Mouse (Mus musculus): Measurements from ENCODE around the gene Dab2ip. TPM values are rescaled to one million over a fixed set of nuclear protein-coding genes. Genes with fewer than 3 reads are reported as not detected.

Dab2ip gene
- polyA plus RNA-seq, 1 experiment from 2014 or later: 41.3 TPM

DNA sequence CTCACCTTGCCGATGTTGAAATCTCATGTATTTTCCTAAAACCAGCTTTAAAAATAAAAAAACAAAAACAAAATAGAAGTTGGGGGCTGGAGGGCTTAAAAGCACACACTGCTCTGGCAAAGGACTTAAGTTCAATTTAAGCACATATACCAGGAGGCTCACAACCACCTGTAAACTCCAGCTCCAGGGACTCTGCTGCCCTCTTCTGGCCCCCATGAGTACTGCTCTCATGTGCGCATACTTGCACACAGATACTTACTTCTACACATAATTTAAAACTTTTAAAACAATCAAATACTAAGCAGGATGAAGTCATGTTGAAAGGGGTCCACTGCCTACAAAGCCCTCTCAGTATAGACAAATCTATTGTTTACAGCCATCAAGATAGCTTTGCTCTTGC, 176.9 kb downstream of the Dab2ip start:
- no peak overlapping the region for H3K9ac ChIP-seq (ENCODE audit: low read depth, low read length)
- no peak overlapping the region for H3K27ac ChIP-seq (ENCODE audit: low read depth, low read length)
- no peaks in the 10 kb centered on the region for H3K36me3 ChIP-seq (ENCODE audit: control insufficient read depth, insufficient read depth)
- ATAC-seq: no peak
- no peak overlapping the region for H3K4me2 ChIP-seq (replicated peaks; ENCODE audit: low read depth)
- WGBS: 97% methylated on average over 2 of the region's 2 CpGs
- no peaks in the 10 kb centered on the region for H3K27me3 ChIP-seq (replicated peaks; ENCODE audit: control insufficient read depth, insufficient read depth, low read length)
- H3K9me3 ChIP-seq (ENCODE audit: control insufficient read depth): no peaks in the 10 kb centered on the region
- no peaks in the 10 kb centered on the region for H3K4me1 ChIP-seq (replicated peaks; ENCODE audit: control insufficient read depth, insufficient read depth, low read length)
- TF ChIP-seq CTCF (IDR thresholded peaks at IDR 0.05; ENCODE audit: low read depth): peak; percentile 66
- no peak overlapping the region for H3K4me3 ChIP-seq (ENCODE audit: low read depth, low read length)

GRCm38 (mm10) chr2:35736061-35736460, 178.0 kb downstream of the Dab2ip start:
- H3K4me2 ChIP-seq (replicated peaks; ENCODE audit: low read depth): no peak overlapping the region
- WGBS: 63% methylated on average over 2 of the region's 2 CpGs
- no peak overlapping the region for H3K4me3 ChIP-seq (ENCODE audit: low read depth, low read length)
- H3K4me1 ChIP-seq (replicated peaks; ENCODE audit: control insufficient read depth, insufficient read depth, low read length): no peaks in the 10 kb centered on the region
- ATAC-seq: no peak
- H3K9me3 ChIP-seq (ENCODE audit: control insufficient read depth): no peaks in the 10 kb centered on the region
- no peak for TF ChIP-seq CTCF (IDR thresholded peaks at IDR 0.05; ENCODE audit: low read depth)
- no peak overlapping the region for H3K9ac ChIP-seq (ENCODE audit: low read depth, low read length)
- H3K27me3 ChIP-seq (replicated peaks; ENCODE audit: control insufficient read depth, insufficient read depth, low read length): no peaks in the 10 kb centered on the region
- no peaks in the 10 kb centered on the region for H3K36me3 ChIP-seq (ENCODE audit: control insufficient read depth, insufficient read depth)
- no peak overlapping the region for H3K27ac ChIP-seq (ENCODE audit: low read depth, low read length)

GRCm38 (mm10) chr2:35737467-35738027, 179.5 kb downstream of the Dab2ip start:
- 75% methylated on average over 7 of the region's 7 CpGs for WGBS
- no peak overlapping the region for H3K9ac ChIP-seq (ENCODE audit: low read depth, low read length)
- H3K9me3 ChIP-seq (ENCODE audit: control insufficient read depth): no peaks in the 10 kb centered on the region
- no peaks in the 10 kb centered on the region for H3K4me1 ChIP-seq (replicated peaks; ENCODE audit: control insufficient read depth, insufficient read depth, low read length)
- H3K36me3 ChIP-seq (ENCODE audit: control insufficient read depth, insufficient read depth): no peaks in the 10 kb centered on the region
- no peak overlapping the region for H3K27ac ChIP-seq (ENCODE audit: low read depth, low read length)
- no peak for TF ChIP-seq CTCF (IDR thresholded peaks at IDR 0.05; ENCODE audit: low read depth)
- H3K27me3 ChIP-seq (replicated peaks; ENCODE audit: control insufficient read depth, insufficient read depth, low read length): no peaks in the 10 kb centered on the region
- no peak for ATAC-seq
- no peak overlapping the region for H3K4me3 ChIP-seq (ENCODE audit: low read depth, low read length)
- no peak overlapping the region for H3K4me2 ChIP-seq (replicated peaks; ENCODE audit: low read depth)

DNA sequence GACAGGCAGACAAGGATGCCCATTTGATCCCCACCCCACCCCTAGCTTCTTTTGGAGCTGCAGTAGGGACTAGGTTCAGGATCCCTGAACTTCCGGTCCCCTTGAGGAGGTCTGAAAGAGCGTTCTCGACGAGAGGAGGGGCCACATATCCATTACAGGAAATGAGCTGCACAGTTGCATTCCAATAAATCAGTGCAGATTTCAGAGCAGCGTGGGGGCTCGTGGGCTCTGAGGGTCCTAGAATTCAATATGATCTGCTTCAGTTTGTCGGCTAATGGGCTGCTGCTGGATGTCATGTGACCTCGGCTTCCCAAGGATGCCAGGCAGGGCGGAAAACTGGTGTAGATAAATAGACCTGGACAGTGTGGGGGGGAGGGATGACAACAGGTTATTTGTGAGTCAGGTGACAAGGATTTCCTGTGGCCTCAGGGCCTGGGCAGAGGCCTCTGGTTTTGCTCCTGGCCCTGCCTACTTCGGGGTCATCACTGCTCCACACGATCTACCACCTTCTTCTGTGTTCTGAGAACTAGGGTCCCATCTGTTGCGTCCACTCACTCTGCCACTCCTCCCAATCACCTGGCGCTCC, 181.7 kb downstream of the Dab2ip start:
- 58% methylated on average over 13 of the region's 13 CpGs for WGBS
- Histone ChIP-seq H3K9me3 (ENCODE audit: control insufficient read depth) (no peaks in the 10 kb centered on the region), H3K27me3 (replicated peaks; ENCODE audit: control insufficient read depth, insufficient read depth, low read length) (no peaks in the 10 kb centered on the region), H3K9ac (ENCODE audit: low read depth, low read length) (no peak overlapping the region), H3K27ac (ENCODE audit: low read depth, low read length) (no peak overlapping the region), H3K4me2 (replicated peaks; ENCODE audit: low read depth) (no peak overlapping the region), H3K4me1 (replicated peaks; ENCODE audit: control insufficient read depth, insufficient read depth, low read length) (no peaks in the 10 kb centered on the region), H3K36me3 (ENCODE audit: control insufficient read depth, insufficient read depth) (no peaks in the 10 kb centered on the region), H3K4me3 (ENCODE audit: low read depth, low read length) (no peak overlapping the region)
- ATAC-seq: no peak
- no peak for TF ChIP-seq CTCF (IDR thresholded peaks at IDR 0.05; ENCODE audit: low read depth)

DNA sequence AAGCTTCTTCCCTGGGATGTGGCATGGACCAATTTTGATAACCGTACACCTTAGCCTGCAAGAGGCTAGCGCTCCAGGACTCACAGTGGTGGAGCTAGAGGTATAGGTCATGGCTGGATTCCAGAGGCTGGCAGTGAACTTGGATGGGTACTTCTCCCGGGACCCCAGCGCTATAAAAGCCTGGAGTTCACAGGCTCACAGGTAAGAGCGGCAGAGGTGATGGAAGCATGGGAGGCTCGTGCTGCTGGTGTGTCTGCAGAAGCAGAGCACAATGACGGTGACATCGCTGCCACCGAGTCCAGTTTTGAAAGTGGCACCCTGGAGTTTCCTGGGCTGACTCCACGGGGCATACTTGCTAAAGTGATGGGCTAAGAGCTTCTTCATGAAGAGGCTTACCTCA, 187.8 kb downstream of the Dab2ip start:
- Histone ChIP-seq H3K27me3 (replicated peaks; ENCODE audit: control insufficient read depth, insufficient read depth, low read length) (no peaks in the 10 kb centered on the region), H3K27ac (ENCODE audit: low read depth, low read length) (no peak overlapping the region), H3K9ac (ENCODE audit: low read depth, low read length) (no peak overlapping the region), H3K4me1 (replicated peaks; ENCODE audit: control insufficient read depth, insufficient read depth, low read length) (no peaks in the 10 kb centered on the region), H3K9me3 (ENCODE audit: control insufficient read depth) (no peaks in the 10 kb centered on the region), H3K4me2 (replicated peaks; ENCODE audit: low read depth) (no peak overlapping the region), H3K36me3 (ENCODE audit: control insufficient read depth, insufficient read depth) (no peaks in the 10 kb centered on the region), H3K4me3 (ENCODE audit: low read depth, low read length) (no peak overlapping the region)
- no peak for ATAC-seq
- WGBS: 93% methylated on average over 10 of the region's 10 CpGs
- no peak for TF ChIP-seq CTCF (IDR thresholded peaks at IDR 0.05; ENCODE audit: low read depth)

GRCm38 (mm10) chr2:35746638-35747037, 188.6 kb downstream of the Dab2ip start:
- Histone ChIP-seq H3K27ac (ENCODE audit: low read depth, low read length) (no peak overlapping the region), H3K9ac (ENCODE audit: low read depth, low read length) (no peak overlapping the region), H3K4me1 (replicated peaks; ENCODE audit: control insufficient read depth, insufficient read depth, low read length) (no peaks in the 10 kb centered on the region), H3K27me3 (replicated peaks; ENCODE audit: control insufficient read depth, insufficient read depth, low read length) (no peaks in the 10 kb centered on the region), H3K4me3 (ENCODE audit: low read depth, low read length) (no peak overlapping the region), H3K4me2 (replicated peaks; ENCODE audit: low read depth) (no peak overlapping the region), H3K9me3 (ENCODE audit: control insufficient read depth) (no peaks in the 10 kb centered on the region), H3K36me3 (ENCODE audit: control insufficient read depth, insufficient read depth) (no peaks in the 10 kb centered on the region)
- no peak for TF ChIP-seq CTCF (IDR thresholded peaks at IDR 0.05; ENCODE audit: low read depth)
- WGBS: 34% methylated on average over 5 of the region's 7 CpGs
- no peak for ATAC-seq
